Mouse (Mus musculus): ENCODE results near the gene Rps7.

Gene Rps7

GRCm38 (mm10) chr12:28614401-28614800 lies 21.4 kb downstream of the Rps7 start:
- DNase-seq = no peak

DNA sequence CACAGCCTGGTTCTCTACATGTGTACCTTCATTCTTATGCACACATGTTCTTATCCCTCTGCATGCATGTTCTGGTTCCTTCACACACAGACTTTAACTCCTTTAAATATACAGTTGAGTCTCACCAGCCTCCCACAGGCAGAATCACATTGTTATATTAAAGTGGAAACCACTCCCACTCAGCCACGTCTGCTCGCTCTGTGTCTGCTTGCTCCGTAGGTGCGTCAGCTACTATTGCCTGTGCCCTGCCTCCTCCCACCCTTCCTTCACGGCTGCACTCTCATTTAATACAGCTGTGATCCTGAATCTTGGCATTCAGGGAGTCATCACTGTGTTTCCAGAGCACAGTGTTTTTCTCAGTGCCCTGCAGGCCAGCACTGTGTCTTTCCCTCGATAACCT lies 23.4 kb downstream of the Rps7 start:
- no peak for DNase-seq

GRCm38 (mm10) chr12:28607546-28608305 lies 28.0 kb downstream of the Rps7 start:
- DNase-seq = peak; percentile 46

DNA sequence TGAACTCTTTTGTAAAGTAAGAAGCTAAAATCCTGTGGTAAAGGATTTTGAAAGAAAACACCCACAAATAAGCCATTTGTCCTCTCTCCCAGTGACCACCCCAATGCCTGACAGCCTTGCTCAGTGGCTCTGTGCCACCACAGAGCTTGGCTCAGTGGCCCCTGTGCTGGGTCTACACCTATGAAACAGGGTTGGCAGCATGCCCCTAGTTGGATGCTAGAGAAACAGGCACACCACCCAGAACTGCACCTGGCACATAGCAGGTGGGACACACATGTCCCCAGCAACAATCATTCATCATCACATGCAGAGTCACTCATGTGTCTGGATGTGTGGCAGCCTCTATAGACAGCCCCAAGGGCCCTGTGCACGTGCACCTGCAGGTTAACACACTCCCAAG lies 32.3 kb downstream of the Rps7 start:
- no peak for DNase-seq

DNA sequence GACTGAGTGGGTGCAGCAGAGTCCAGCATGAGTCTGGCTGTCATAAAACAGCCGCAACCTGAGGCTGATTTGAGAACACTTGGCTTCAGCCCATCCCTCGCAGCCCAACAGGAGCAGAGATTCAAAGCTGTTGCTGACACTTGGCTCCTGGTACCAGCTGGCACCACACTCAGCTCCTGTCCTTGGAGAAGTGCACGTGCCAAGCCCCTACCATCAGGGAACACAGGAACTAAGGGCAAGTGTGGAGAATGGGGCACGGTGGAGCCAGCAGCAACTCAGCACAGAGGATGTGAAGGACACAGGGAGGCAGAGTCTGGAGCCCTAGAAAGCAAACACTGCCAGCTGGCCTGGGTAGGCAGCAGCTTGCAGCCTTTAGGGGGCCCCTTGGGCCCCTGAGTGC lies 33.5 kb downstream of the Rps7 start:
- peak; percentile 61 for DNase-seq

DNA sequence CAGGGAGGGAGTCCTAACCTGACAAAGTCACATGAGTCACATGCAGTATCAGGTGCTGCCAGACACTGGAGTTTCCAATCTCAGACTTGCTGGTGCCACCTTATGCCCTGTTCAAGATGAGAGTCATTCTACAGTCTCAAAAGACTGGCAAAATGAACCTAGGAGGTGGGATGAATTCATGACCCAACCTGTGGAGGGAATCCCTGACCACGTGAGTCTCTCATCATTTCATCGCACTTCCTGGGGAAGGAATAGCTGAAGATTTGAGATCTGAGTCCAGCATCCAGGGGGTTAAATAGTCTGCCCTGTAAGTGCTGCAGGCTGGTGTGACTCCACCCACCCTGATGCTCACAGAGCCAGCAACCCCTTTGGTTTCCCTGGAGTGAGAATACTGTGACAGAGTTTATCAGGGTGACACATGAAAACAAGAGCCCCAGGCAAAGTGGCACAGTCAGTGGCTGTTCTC lies 37.2 kb downstream of the Rps7 start:
- no peak for DNase-seq

DNA sequence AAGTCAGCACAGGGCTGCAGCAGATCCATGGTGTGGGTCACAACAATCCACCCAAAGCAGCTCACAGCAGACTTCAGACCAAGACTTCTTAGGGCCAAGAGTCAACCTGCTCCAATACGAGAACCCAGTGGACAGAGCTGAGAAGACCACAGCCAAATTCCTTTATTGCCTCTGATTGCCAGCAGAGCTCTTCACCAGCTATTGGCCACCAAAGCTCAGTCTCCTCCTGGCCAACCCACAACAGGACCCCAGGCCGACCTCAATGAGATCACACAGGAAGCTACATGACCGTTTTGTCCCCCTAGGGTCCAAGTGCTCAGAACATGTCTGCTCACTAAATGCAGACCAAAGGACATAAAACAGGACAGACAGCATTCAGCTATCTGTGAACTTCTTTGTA lies 37.6 kb downstream of the Rps7 start:
- no peak for DNase-seq

GRCm38 (mm10) chr12:28597699-28598098 lies 38.1 kb downstream of the Rps7 start:
- no peak for DNase-seq

GRCm38 (mm10) chr12:28596851-28597250 lies 38.9 kb downstream of the Rps7 start:
- DNase-seq = no peak

DNA sequence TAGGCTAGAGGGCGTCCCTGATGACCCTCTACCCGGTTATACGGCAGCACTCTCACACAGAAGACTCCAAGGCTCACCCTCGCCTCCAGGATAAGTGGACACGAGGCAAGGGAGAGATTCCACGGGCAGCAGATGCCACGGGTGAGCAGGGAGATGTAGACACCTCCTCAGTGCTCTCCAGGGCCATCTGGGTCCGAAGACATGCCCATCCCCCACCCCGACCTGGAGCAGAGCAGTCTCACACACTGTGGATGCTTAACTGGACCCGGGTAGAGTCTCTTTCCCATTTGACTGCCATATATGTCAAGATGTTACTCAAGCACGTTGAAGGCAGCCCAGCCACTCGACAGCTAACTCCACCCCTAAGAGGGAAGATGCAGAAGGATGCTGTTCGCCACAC lies 45.3 kb downstream of the Rps7 start:
- no peak for DNase-seq

GRCm38 (mm10) chr12:28589090-28589868 lies 46.5 kb downstream of the Rps7 start:
- peak; percentile 93 for DNase-seq

- DNase-seq = no peak
Observed at GRCm38 (mm10) chr12:28587949-28588348, 47.8 kb downstream of the Rps7 start.

GRCm38 (mm10) chr12:28584036-28584435 lies 51.7 kb downstream of the Rps7 start:
- DNase-seq = no peak

- DNase-seq = no peak
Observed at GRCm38 (mm10) chr12:28582423-28582822, 53.3 kb downstream of the Rps7 start, which contains the start of gene Allc. TSS of gene Allc (minus strand) at chr12:28582523.

Data from cerebellum, adult 8-10 months (tissue).